Mouse (Mus musculus) heart, postnatal 0 days (tissue): ENCODE measurements around the gene Tnfrsf25. TPM values are rescaled to one million over a fixed set of nuclear protein-coding genes. Genes with fewer than 3 reads are reported as not detected.

Experiments
- ATAC-seq: fragments of 200-750 bp; cut with Nextera tagmentation; 2 replicates; pipeline ENCODE4 v1.8.0; 2017; ENCODE audit warnings: low read depth, moderate number of reproducible peaks, moderate library complexity; ENCODE audit not compliant: insufficient read depth
- DNase-seq: peaks from one replicate; pipeline ENCODE4 v3.0.0-alpha.2; 2016; ENCODE audit warnings: low spot score
- H3K27ac ChIP-seq: fragments of 300-500 bp; sonication (generic); 2 replicates; pipeline ENCODE4 v1.5.1; 2014; ENCODE audit warnings: low read depth, mild to moderate bottlenecking
- H3K27me3 ChIP-seq: fragments of 300-500 bp; sonication (generic); 2 replicates; pipeline ENCODE4 v1.6.1; 2014; ENCODE audit warnings: low read length, mixed read lengths; ENCODE audit not compliant: control insufficient read depth, insufficient read depth
- H3K36me3 ChIP-seq: fragments of 300-500 bp; sonication (generic); replicated peaks from 2 replicates; pipeline ENCODE4 v1.6.1; 2014; ENCODE audit warnings: low read length, mixed read lengths; ENCODE audit not compliant: control insufficient read depth, insufficient read depth
- H3K4me1 ChIP-seq: fragments of 300-500 bp; sonication (generic); 2 replicates; pipeline ENCODE4 v1.6.1; 2014; ENCODE audit warnings: antibody characterized with exemption; ENCODE audit not compliant: control insufficient read depth, insufficient read depth
- H3K4me2 ChIP-seq: fragments of 300-500 bp; sonication (generic); 2 replicates; pipeline ENCODE4 v1.6.1; 2014; ENCODE audit warnings: low read depth, mild to moderate bottlenecking, low read length, moderate library complexity
- H3K4me3 ChIP-seq: fragments of 300-500 bp; sonication (generic); 2 replicates; pipeline ENCODE4 v1.5.1; 2014; ENCODE audit warnings: low read depth, low read length
- H3K9ac ChIP-seq: fragments of 300-500 bp; sonication (generic); replicated peaks from 2 replicates; pipeline ENCODE4 v1.6.1; 2014; ENCODE audit warnings: low read depth, low read length, mixed read lengths
- H3K9me3 ChIP-seq: fragments of 300-500 bp; sonication (generic); replicated peaks from 2 replicates; pipeline ENCODE4 v1.6.1; 2016; ENCODE audit warnings: low read length; ENCODE audit not compliant: control insufficient read depth
- CTCF ChIP-seq: IDR thresholded peaks from 2 replicates; pipeline ENCODE4 v1.5.1; 2016; ENCODE audit warnings: antibody characterized with exemption, control low read depth, low read depth
- EP300 ChIP-seq: IDR thresholded peaks from 2 replicates; pipeline ENCODE4 v1.6.1; 2016; ENCODE audit warnings: antibody characterized with exemption, low read depth
- WGBS: fragments of 180-500 bp; shearing (Covaris S2); extraction: QIAGEN DNeasy Blood & Tissue Kit; methylation state at CpG from one replicate; pipeline ENCODE4 v1.1.7; 2014; 5-methylcytosine and 5-hydroxymethylcytosine counted together
- polyA plus RNA-seq: library from polyadenylated mRNA; unstranded; fragments of >200 nt; fragmentation: Nextera tagmentation; extraction: Ambion mirVana; gene quantifications from 2 replicates; pipeline ENCODE4 v1.2.1, GENCODE M21; 2015
- total RNA-seq: library from RNA; depleted of rRNA; stranded (reverse); fragments of >200 nt; gene quantifications from 2 replicates; pipeline ENCODE4 v1.2.3, GENCODE M21; 2014; ENCODE audit warnings: low replicate concordance

Tnfrsf25 gene
- total and polyA plus RNA-seq, 2 experiments from 2014 or later = 0.75 TPM; not detected in 1

DNA sequence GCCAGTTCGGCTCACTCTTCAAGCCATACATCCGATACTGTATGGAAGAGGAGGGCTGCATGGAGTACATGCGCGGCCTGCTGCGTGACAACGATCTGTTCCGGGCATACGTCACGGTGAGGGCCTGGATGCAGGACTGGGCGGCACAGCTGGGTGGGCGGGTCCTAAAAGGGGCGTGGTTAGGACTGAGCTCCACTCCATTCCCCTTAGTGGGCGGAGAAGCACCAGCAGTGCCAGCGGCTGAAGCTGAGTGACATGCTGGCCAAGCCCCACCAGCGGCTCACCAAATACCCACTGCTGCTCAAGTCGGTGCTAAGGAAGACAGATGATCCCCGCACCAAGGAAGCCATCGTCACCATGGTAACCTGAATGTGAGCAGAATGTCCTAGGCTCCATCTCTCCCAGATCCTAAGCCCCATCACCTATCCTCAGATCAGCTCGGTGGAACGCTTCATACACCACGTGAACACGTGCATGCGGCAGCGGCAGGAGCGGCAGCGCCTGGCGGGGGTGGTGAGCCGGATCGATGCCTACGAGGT is 7.7 kb upstream of the Tnfrsf25 start:
- H3K27ac ChIP-seq = no peak overlapping the region
- ATAC-seq (peak; percentile 83), DNase-seq (peak; percentile 65)
- no peaks in the 10 kb centered on the region; the same call in 1 of the 2 replicates for H3K27me3 ChIP-seq
- 32% methylated on average over 30 of the region's 30 CpGs for WGBS
- H3K4me1 ChIP-seq = 0 out of 2 replicates have a peak, but pooled peaks cover 8% of the 10 kb centered on the region
- H3K9ac ChIP-seq = no peak overlapping the region
- no peak for TF ChIP-seq EP300
- TF ChIP-seq CTCF = no peak
- H3K4me2 ChIP-seq = peak overlapping the region; percentile 49
- H3K9me3 ChIP-seq = no peaks in the 10 kb centered on the region
- peak overlapping the region; percentile 24 for H3K4me3 ChIP-seq
- peaks cover 90% of the 10 kb centered on the region for H3K36me3 ChIP-seq

DNA sequence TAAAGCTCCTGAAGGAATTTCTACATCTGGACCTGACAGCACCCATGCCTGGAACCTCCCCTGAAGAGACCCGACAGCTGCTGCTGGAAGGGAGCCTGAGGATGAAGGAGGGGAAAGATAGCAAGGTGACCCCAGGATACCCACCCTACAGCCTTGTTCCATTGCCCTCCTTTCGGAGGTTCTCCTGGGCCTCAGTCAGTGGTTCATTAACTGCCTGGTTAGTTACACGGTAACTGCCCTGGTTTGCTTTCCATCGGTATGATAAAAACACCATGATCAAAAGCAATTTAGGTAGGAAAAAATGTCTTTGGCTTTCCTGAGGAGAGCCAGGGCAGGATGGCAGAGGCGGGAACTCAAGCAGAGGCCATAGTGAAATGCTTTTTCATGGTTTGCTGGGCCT is 7.1 kb upstream of the Tnfrsf25 start:
- Histone ChIP-seq H3K36me3 (peaks cover 88% of the 10 kb centered on the region), H3K27ac (no peak overlapping the region), H3K4me1 (0 out of 2 replicates have a peak, but pooled peaks cover 8% of the 10 kb centered on the region), H3K4me2 (no peak overlapping the region), H3K9ac (no peak overlapping the region), H3K4me3 (no peak overlapping the region), H3K9me3 (no peaks in the 10 kb centered on the region), H3K27me3 (no peaks in the 10 kb centered on the region; the same call in 1 of the 2 replicates)
- WGBS = 90% methylated on average over 5 of the region's 5 CpGs
- ATAC-seq (no peak), DNase-seq (no peak)
- TF ChIP-seq CTCF = no peak
- no peak for TF ChIP-seq EP300

GRCm38 (mm10) chr4:152109509-152109908 is 6.2 kb upstream of the Tnfrsf25 start:
- H3K4me3 ChIP-seq = no peak overlapping the region
- WGBS = 74% methylated on average over 3 of the region's 3 CpGs
- no peaks in the 10 kb centered on the region; the same call in 1 of the 2 replicates for H3K27me3 ChIP-seq
- no peak for TF ChIP-seq CTCF
- no peak for TF ChIP-seq EP300
- no peak for DNase-seq
- no peak for ATAC-seq
- no peak overlapping the region for H3K9ac ChIP-seq
- H3K4me2 ChIP-seq = no peak overlapping the region
- H3K36me3 ChIP-seq = peaks cover 88% of the 10 kb centered on the region
- no peak overlapping the region for H3K27ac ChIP-seq
- H3K4me1 ChIP-seq = 0 out of 2 replicates have a peak, but pooled peaks cover 8% of the 10 kb centered on the region
- H3K9me3 ChIP-seq = no peaks in the 10 kb centered on the region

GRCm38 (mm10) chr4:152110689-152111088 is 5.0 kb upstream of the Tnfrsf25 start:
- H3K27me3 ChIP-seq = peaks cover 11% of the 10 kb centered on the region
- no peak for TF ChIP-seq EP300
- TF ChIP-seq CTCF = no peak
- no peaks in the 10 kb centered on the region for H3K9me3 ChIP-seq
- WGBS = 80% methylated on average over 4 of the region's 4 CpGs
- no peak overlapping the region for H3K27ac ChIP-seq
- DNase-seq (no peak), ATAC-seq (no peak)
- H3K9ac ChIP-seq = no peak overlapping the region
- H3K4me1 ChIP-seq = peaks cover 11% of the 10 kb centered on the region
- H3K4me2 ChIP-seq = no peak overlapping the region
- H3K4me3 ChIP-seq = no peak overlapping the region
- peaks cover 89% of the 10 kb centered on the region for H3K36me3 ChIP-seq

DNA sequence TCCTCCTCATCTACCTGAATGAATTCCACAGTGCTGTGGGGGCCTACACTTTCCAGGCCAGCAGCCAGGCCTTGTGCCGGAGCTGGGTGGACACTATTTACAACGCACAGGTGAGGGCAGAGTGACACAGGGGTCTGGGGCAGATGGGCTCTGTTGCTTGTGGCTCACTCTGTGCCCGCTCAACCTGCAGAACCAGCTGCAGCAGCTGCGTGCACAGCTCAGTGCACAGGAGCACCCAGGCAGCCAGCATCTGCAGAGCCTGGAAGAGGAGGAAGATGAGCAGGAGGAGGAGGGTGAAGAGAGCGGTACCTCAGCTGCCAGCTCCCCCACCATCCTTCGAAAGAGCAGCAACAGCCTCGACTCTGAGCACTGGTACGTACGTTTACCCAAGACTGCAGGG is 3.4 kb upstream of the Tnfrsf25 start:
- ATAC-seq = no peak
- peaks cover 23% of the 10 kb centered on the region for H3K27me3 ChIP-seq
- no peak overlapping the region for H3K4me2 ChIP-seq
- DNase-seq = no peak
- no peak for TF ChIP-seq EP300
- no peak for TF ChIP-seq CTCF
- H3K36me3 ChIP-seq = peaks cover 73% of the 10 kb centered on the region
- H3K4me3 ChIP-seq = no peak overlapping the region
- H3K9me3 ChIP-seq = no peaks in the 10 kb centered on the region
- H3K27ac ChIP-seq = no peak overlapping the region
- H3K4me1 ChIP-seq = peaks cover 14% of the 10 kb centered on the region
- H3K9ac ChIP-seq = no peak overlapping the region
- WGBS = 93% methylated on average over 9 of the region's 9 CpGs

- Histone ChIP-seq H3K27me3 (peaks cover 40% of the 10 kb centered on the region), H3K27ac (no peak overlapping the region), H3K36me3 (peaks cover 58% of the 10 kb centered on the region), H3K9me3 (no peaks in the 10 kb centered on the region), H3K9ac (no peak overlapping the region), H3K4me1 (peaks cover 7% of the 10 kb centered on the region), H3K4me2 (no peak overlapping the region), H3K4me3 (no peak overlapping the region)
- DNase-seq (no peak), ATAC-seq (no peak)
- no peak for TF ChIP-seq EP300
- no peak for TF ChIP-seq CTCF
- 74% methylated on average over 16 of the region's 16 CpGs for WGBS
Measured at GRCm38 (mm10) chr4:152114080-152114479, 1.7 kb upstream of the Tnfrsf25 start.
